Mouse (Mus musculus): ENCODE measurements around the gene Chn1.

Gene Chn1

DNA sequence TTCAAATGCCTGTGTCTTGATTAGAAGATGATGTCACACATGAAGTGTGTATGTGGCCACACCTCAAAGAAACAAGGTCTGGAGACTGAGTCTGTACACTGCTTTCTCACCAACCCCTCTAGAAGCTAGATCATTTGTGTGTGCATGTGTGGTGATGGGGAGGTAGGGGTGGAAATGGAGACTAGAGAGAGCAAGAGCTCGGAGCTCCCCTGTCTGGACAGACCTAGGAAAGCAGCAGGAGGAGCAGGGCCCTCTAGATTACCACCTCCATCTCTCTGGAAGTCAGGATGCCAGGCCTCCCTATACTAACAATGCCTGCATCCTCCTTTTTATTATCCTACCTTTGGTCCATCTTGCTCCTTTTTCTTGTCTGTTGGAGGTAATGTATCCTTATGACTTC is 27.8 kb downstream of the Chn1 start:
- in situ Hi-C loops (cut with MboI; ENCODE audit: low sequenced_read_pairs), result loop anchor here (25.0 kb wide), 1 partner anchor 160 kb away; the partner anchor contains the start of gene Chrna1

DNA sequence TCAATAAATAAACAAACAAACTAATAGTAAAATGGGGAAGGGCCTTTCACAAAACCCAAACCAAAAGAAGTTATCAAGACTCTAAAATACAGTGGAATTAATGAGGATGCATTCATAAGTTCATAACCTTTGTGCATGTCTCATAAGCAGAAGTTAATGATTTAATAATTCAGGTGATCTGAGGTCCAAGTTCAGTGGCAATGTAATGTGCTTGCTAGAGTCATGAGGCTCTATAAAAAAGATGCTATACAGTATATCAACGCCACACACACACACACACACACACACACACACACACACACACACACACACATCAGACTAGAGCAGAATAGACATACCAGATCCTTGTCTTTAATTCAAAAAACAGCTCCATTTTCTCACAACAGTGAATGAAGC is 28.8 kb downstream of the Chn1 start:
- in situ Hi-C loops (cut with MboI; ENCODE audit: low sequenced_read_pairs), result loop anchor here (25.0 kb wide), 1 partner anchor 159 kb away; the partner anchor contains the start of gene Chrna1

DNA sequence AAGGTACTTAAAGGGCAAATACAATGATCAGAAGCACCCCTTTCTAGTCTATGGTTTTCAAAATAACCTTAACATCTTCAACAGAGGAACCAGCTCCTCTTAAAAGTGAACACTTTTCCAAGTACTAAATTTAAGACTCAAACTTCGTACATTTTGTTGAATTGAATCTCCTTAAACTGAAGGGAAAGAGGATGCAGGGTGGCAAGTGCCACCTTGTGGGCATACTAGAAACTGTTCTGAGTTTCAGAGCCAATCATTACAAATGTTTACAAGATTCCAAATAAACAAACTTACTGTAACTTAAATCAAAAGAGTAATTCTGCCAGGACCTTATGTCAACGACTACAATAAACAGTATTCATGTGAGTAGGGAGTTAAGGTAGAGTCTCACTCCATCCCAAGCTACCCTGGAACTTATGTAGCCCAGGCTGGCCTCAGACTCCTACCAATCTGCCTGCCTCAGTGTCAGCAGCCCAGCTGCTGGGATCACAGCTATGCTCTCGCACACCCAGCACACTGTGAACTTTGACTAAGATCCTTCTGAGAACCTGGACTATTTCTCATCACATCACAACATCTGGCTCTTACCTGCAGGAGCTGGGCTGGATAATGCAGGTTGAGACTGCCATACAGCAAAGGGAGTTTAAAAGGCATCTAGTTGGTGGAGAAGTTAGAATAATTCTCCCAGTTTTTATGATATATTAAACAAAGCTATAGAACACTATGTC is 29.3 kb downstream of the Chn1 start:
- in situ Hi-C loops (cut with MboI; ENCODE audit: low sequenced_read_pairs), result loop anchor here (25.0 kb wide), 1 partner anchor 159 kb away; the partner anchor contains the start of gene Chrna1

DNA sequence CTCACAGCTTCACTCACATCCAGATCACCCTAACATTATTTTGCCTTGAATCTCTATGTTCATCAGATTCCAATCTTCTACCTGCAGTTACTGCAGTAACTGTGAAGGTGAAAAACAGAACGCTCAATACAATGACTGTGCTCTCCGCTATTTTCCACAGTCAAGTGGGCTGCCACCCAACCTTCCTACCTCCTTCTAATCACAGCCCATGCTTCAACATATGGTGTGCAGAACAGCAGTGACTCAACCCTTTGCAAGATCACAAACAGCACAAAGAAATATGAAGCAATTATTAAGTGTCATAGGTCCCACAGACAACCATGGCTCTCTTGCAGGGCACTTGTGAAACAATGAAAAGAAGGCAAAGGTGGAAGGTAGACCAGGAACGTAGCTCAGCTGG is 33.9 kb downstream of the Chn1 start:
- in situ Hi-C loops (cut with MboI; ENCODE audit: low sequenced_read_pairs), result loop anchor here (25.0 kb wide), 1 partner anchor 154 kb away; the partner anchor contains the start of gene Chrna1

DNA sequence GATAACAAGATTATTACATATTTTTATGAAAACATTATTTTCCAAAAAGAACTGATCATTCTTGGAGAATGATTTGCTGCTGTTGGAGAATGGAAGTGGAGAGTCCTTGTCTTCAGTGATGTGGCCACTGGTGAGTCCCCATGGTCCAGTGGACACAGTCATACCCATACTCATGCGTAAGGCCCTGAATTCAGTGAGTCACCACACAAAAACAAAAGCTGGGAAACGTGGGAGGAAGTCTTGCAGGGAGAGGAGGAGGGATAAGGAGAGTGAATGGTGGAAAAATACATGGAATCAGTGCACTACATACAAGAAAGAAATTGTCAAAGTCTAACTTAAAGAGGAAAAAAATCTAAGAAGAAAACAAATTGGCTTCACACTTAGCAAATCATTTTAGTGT is 47.3 kb downstream of the Chn1 start:
- in situ Hi-C loops (cut with MboI; ENCODE audit: low sequenced_read_pairs), result loop anchor here (25.0 kb wide), 1 partner anchor 141 kb away; the partner anchor contains the start of gene Chrna1

DNA sequence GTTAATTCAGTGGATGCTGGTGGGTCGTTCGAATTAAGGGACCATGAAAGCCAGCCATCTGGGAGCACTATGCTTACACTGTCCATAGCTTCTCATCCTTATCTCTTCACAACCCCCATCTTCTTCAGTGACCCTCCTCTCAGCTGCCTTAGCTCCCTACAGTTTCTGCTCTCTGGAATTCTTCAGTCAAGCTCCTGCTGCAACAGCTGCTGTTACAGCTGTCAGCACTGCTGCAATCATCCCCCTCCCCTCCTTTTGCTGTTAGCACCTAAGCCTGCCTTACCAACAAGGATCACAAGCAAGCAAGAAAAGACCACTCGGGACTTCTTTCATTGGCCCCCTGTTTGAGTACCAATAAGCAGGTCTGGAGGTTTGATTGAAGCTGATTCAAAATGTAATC is 50.2 kb downstream of the Chn1 start:
- in situ Hi-C loops (cut with MboI; ENCODE audit: low sequenced_read_pairs), result loop anchor here (25.0 kb wide), 1 partner anchor 138 kb away; the partner anchor contains the start of gene Chrna1

DNA sequence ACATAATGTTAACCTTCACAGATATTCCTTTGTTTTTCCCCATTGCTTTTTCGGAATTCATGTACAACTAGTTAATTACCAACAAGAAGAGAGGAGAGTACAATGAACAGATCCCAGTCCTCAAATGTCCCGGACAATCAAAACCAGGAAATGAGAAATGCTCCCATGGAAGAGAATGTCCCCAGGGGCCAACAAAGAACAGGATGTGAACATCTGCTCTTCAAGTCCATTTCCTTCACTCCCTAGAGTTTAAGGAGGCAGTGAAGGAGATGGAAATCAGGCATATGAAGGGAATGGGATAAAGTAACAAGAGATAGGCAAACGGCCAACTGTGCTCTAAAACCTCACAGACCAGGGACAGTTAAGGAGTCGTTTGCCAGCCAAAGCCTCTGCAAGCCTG is 53.3 kb downstream of the Chn1 start:
- in situ Hi-C loops (cut with MboI; ENCODE audit: low sequenced_read_pairs), result no loop called here

DNA sequence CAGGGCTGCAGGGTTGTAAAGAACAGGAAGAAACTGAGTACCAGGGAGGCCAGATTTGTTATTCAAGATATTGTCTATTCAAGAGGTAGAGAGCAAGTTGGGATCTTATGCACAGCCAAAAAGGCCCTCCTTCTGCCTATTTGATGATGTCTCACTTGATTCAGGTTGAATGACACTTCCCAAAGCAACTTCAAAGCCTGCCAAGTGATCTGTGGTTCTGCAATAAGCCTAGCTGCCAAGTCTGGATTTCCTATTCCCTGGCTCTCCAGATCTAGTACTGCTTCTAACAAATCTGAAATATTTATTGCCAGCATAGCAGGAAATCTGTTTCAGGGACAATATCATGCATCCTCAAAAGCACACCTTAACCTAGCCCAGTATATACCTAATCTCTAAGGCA is 62.7 kb downstream of the Chn1 start:
- in situ Hi-C loops (cut with MboI; ENCODE audit: low sequenced_read_pairs), result no loop called here

DNA sequence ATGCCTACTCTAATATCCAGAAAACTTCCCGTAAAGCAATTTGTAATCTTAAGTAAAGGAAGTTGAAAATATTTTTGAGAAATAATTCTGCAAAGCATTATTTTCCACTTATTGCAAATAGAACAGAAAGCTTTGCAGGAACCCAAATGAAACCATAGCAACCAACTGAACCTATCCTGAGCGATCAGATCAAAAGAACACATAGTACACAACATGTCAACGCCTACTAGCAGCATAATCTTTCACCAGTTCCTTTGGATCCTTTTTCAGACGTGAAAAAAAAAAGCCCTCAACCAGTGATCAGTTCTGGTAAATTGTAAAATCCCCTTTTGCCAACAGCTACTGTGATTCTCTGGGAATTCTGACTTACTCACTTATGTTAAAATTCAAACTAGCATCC is 82.1 kb downstream of the Chn1 start:
- in situ Hi-C loops (cut with MboI; ENCODE audit: low sequenced_read_pairs), result no loop called here

DNA sequence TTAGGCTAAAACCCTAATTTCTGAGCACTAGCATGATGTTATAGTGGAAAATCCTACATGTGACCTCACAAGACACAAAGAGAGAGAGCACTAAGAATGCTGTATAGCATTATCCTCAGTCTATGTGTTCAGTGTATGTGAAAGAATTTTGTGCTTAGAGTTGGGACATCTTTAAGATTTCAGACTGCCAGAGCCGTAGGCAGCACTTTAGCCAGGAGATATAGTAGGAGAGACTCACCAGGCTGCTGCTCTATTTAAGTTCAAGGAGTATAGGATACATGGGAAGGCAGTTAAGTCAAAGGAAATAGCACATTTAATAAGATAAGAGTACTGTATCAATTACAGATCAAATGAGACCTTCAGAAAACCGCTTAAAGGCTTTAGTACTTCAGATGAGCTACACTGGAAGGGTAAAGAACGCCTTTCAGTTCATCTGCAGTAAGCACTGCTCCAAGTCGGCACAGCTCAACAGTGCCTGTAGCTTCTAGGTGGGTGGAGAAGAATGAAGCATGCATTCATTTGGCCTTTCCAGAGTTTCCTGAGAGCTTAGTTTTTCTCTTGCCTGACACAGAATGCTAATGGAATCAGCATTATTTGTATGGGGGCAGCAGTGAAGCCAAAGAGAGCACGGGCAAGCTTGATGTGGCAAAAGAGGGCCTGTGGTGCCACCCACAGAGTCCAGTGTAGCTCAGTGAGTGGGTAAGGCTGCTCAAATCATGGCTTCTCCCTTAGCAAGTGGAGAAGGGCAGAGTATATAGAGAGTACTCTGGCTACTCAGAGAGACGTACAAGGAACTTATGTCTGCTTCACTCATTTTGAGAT is 84.2 kb downstream of the Chn1 start:
- in situ Hi-C loops (cut with MboI; ENCODE audit: low sequenced_read_pairs), result no loop called here

DNA sequence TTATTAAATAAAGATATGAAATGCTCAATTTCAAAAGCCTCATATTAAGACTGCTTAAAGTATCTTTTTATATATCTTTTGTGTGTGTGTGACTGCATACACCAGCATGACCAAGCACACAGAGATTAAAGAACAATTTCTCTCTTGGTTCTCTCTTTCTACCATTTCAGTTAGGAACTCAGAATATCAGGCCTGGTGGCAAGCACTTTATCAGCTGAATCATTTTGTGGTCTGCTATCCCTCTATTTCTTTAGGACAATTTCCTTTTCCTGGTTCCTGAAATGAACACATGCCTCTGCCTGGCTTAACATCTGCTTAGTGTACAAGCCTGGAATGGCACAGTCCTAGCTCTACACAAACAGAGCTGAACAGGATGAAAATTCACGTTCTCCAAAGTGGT is 92.6 kb downstream of the Chn1 start:
- in situ Hi-C loops (cut with MboI; ENCODE audit: low sequenced_read_pairs), result no loop called here

DNA sequence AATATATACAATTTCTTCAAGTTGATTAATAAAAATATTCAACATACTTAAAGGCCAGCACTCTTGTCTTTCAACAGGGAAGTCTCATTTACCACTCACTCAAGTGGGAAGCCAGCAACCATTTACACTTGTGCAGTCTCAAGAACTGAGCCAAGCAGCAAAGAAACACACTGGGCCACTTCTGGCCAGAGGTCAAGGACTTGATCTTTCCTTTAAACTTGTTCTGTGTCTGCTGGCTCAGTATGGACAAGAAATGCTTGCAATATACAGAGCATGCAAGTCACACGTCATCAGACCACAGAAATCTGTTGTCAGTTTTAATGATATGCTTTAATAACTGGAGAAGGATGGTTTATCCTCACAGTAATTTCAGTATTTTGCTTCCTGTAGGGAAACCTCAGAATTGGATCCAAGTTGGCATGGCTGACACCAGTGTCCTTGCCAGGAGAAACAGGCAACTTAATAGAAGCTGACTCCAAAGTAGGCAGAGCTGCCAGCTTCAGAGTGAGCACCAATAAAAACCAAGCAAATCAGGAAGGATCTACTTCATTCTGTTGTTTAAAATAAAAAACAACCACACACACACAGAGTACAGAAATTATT is 94.6 kb downstream of the Chn1 start:
- in situ Hi-C loops (cut with MboI; ENCODE audit: low sequenced_read_pairs), result no loop called here

DNA sequence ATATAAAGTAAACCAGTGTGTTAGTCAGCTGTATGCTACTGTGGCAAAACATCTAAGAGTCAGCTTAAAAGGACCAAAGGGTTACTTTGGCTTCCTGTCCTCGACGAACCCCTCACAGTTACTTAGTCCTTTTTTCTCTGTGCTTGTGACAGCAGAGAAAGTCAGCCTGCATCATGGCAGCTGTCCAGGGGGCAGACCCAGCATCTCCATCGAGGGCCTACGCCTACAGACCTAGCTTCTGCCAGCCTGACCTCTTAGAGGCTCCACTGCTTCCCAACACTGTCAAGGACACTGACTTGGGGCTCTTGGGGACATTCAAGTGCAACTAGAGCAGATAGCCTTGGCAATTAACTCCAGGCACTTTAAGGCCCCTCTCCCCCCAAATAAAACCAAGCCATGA is 106.5 kb downstream of the Chn1 start:
- in situ Hi-C loops (cut with MboI; ENCODE audit: low sequenced_read_pairs), result no loop called here

DNA sequence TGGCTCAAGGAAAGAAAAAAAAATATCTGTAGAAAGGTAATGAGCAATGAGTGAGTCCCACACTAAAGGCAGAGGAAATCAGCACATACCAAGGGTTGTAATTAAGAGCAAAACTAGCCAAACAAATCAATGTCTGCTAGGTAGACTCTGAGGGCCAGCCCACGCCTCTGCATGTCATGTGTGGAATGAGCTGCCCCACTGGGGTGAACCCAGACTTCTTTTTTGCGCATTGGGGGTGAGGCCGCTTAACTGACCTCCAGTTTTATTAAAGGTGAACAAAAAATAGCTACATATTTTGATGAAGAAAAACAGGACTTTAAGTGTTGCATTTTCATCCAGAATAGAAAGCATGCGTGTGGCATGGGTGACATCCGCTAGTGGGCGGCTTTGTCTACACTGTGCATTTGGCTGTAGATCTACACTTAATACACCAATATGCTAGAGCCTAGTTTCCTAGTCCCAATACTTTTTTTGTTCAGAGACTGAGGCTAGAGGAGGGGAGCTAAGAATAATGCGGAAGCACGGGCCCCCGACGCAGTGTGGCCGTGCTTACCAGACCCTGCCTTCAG is 114.5 kb downstream of the Chn1 start:
- in situ Hi-C loops (cut with MboI; ENCODE audit: low sequenced_read_pairs), result no loop called here

DNA sequence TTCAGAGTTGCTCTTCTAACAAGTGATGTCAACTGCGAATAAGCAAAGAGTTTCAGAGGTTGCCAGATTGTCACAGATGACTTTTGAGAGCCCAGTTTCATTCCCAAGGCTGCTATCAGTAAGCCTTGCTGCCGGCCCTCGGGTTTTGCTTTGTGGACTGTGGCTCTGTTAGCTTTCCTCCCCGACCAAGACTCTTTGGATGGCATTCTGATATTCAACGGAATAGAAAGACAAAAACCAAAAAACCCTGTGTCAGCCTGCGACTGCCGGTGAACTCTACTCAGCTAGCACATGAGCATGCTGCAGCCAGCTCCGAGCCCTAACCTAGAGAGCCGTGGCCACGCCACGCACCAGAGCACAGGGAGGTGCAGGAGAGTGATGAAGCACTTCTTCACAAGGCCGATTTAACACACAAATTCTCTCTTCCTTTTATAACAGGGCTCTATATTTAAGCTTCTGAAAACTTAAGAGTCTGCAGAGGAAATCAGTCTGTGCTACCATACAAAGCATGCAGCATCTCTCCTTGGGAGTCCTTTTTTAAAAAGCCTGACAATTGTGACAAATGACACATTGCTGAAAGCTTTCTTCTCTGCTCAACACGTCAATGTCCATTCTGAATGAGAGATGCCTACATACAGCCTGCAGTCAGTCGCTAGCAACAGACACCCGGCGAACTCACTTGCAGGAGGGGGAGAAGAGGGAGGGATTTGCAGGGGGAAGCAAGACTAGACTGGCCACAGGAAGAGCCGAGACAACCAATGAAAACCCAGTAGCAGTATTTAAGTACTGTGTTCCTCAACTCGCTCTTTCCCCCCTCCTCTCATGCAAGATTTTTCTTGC is 115.2 kb downstream of the Chn1 start:
- in situ Hi-C loops (cut with MboI; ENCODE audit: low sequenced_read_pairs), result no loop called here

DNA sequence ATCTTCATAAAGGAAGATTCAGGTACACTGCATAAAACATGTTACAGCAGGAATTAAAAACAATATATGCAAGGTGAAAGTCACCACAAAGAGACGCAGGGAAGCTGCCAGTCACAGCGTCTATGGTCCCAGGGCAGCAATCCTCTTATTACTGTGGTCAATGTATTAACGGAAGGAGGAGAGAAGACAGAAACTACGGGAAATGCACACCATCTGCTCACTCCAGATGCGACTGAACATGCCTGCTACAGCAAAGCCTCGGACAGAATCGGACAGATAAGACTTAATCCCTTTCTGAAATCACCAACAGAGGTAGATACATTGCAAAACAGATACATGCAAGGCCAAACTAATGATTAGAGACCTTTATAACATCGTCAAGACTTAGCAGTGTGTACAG is 116.1 kb downstream of the Chn1 start:
- in situ Hi-C loops (cut with MboI; ENCODE audit: low sequenced_read_pairs), result no loop called here

DNA sequence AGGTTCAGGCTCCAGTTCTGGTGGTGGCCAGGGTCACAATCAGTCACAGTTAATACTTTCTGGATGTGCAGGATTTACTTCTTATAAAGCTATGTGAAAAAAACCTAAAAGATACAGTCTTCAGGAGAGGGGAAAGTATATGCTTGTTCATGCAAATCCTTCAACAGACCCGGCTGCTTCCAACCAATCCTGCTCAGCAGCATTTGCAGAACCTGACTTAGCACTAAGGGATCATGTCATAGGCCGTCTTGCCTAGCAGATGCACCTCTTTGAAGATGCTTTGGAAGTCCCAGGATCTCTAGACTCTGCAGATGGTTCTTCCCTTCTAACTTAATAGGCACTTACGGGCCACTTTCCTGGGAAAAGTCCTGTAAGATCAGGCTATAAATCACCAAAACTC is 117.2 kb downstream of the Chn1 start:
- in situ Hi-C loops (cut with MboI; ENCODE audit: low sequenced_read_pairs), result no loop called here

DNA sequence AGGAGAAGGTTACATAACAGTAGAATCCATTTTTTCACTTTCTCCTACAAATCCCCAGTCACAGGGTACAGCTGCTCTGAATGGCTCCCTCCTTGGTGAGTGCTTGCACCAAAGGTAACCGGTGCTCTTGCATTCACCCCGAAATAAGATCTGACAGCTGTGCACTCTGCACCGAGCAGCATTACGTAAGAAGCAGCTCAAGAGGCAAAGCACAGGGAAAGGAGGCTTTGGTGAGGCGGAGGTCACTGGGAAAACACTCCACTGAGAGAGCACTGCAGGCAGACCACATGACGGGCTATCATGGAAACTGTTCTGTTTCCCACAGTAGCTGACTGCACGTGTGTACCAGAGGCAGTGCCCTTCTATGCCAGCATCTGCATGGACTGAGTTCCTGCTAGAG is 118.0 kb downstream of the Chn1 start:
- in situ Hi-C loops (cut with MboI; ENCODE audit: low sequenced_read_pairs), result no loop called here

DNA sequence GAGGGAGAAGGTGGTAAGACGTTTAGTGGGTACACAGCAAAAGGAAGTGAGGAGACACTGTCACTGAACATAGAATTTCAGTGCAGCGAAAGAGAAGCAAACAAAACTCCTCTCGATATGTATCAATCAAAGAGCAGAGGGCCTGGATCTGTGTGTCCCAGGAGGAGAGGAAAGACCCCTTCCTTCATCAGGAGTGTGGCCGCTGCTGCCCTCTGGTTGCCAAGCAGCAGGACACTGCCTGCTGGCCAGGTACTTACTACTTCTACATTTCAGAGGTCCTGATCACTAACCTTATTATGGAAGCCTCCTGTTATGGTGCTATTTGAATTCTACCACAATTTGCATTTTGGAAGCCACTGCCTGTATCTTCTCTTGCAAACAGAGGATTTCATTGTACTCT is 119.5 kb downstream of the Chn1 start:
- in situ Hi-C loops (cut with MboI; ENCODE audit: low sequenced_read_pairs), result no loop called here

DNA sequence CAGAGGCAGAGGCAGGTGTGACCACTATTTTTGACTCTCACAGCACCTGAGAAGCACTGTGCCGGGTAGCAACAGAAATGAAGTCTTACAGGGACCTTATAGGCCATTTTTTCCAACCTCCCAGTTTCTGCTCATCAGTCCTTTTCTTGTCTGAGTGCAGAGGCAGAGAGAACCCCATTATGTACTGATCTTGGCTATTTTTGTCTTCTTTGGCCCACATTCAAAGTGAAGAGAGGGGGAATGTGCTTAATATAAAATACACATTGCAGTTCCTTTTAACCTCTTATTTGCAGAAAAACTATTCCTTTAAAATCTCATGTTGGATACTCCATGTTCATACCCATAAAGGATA is 120.3 kb downstream of the Chn1 start:
- in situ Hi-C loops (cut with MboI; ENCODE audit: low sequenced_read_pairs), result no loop called here
